Mouse (Mus musculus): ENCODE results near the gene Foxs1. TPM values are rescaled to one million over a fixed set of nuclear protein-coding genes. Genes with fewer than 3 reads are reported as not detected.

Gene Foxs1
- polyA plus RNA-seq, 1 experiment from 2014 or later = 2.6 TPM

- WGBS = 89% methylated on average over 5 of the region's 5 CpGs
- Histone ChIP-seq H3K36me3 (ENCODE audit: control insufficient read depth, insufficient read depth, low read length) (no peaks in the 10 kb centered on the region), H3K9me3 (ENCODE audit: control insufficient read depth, low read length) (no peaks in the 10 kb centered on the region), H3K4me3 (ENCODE audit: low read depth, low read length) (no peak overlapping the region), H3K4me1 (ENCODE audit: control insufficient read depth, insufficient read depth, low read length) (peaks cover 7% of the 10 kb centered on the region), H3K9ac (ENCODE audit: low read length) (no peak overlapping the region), H3K4me2 (no peak overlapping the region), H3K27ac (ENCODE audit: low read depth, low read length) (no peak overlapping the region), H3K27me3 (ENCODE audit: control insufficient read depth, insufficient read depth, low read length) (peaks cover 35% of the 10 kb centered on the region)
- ATAC-seq (ENCODE audit: low FRiP score) (no peak), DNase-seq (ENCODE audit: low spot score, missing footprints) (no peak)
Observed at GRCm38 (mm10) chr2:152948438-152949020, 15.5 kb upstream of the Foxs1 start.

GRCm38 (mm10) chr2:152947098-152947497, 14.1 kb upstream of the Foxs1 start:
- H3K4me1 ChIP-seq (ENCODE audit: control insufficient read depth, insufficient read depth, low read length) = peaks cover 10% of the 10 kb centered on the region
- H3K27me3 ChIP-seq (ENCODE audit: control insufficient read depth, insufficient read depth, low read length) = peaks cover 49% of the 10 kb centered on the region
- 70% methylated on average over 7 of the region's 7 CpGs for WGBS
- no peak overlapping the region for H3K4me3 ChIP-seq (ENCODE audit: low read depth, low read length)
- H3K36me3 ChIP-seq (ENCODE audit: control insufficient read depth, insufficient read depth, low read length) = no peaks in the 10 kb centered on the region
- H3K4me2 ChIP-seq = no peak overlapping the region
- no peak for ATAC-seq (ENCODE audit: low FRiP score)
- H3K9ac ChIP-seq (ENCODE audit: low read length) = no peak overlapping the region
- DNase-seq (ENCODE audit: low spot score, missing footprints) = no peak
- no peak overlapping the region for H3K27ac ChIP-seq (ENCODE audit: low read depth, low read length)
- H3K9me3 ChIP-seq (ENCODE audit: control insufficient read depth, low read length) = no peaks in the 10 kb centered on the region

GRCm38 (mm10) chr2:152944013-152944412, 11.0 kb upstream of the Foxs1 start:
- Histone ChIP-seq H3K4me2 (no peak overlapping the region), H3K27me3 (ENCODE audit: control insufficient read depth, insufficient read depth, low read length) (peaks cover 55% of the 10 kb centered on the region), H3K4me3 (ENCODE audit: low read depth, low read length) (no peak overlapping the region), H3K4me1 (ENCODE audit: control insufficient read depth, insufficient read depth, low read length) (peaks cover 4% of the 10 kb centered on the region; the same call in 1 of the 2 replicates), H3K36me3 (ENCODE audit: control insufficient read depth, insufficient read depth, low read length) (no peaks in the 10 kb centered on the region), H3K9ac (ENCODE audit: low read length) (no peak overlapping the region), H3K9me3 (ENCODE audit: control insufficient read depth, low read length) (no peaks in the 10 kb centered on the region), H3K27ac (ENCODE audit: low read depth, low read length) (no peak overlapping the region)
- no peak for ATAC-seq (ENCODE audit: low FRiP score)
- no peak for DNase-seq (ENCODE audit: low spot score, missing footprints)
- WGBS = 62% methylated on average over 9 of the region's 9 CpGs

- 7% methylated on average over 8 of the region's 8 CpGs for WGBS
- Histone ChIP-seq H3K4me2 (peak overlapping the region; percentile 80), H3K4me1 (ENCODE audit: control insufficient read depth, insufficient read depth, low read length) (peaks cover 4% of the 10 kb centered on the region; the same call in 1 of the 2 replicates), H3K9me3 (ENCODE audit: control insufficient read depth, low read length) (no peaks in the 10 kb centered on the region), H3K4me3 (ENCODE audit: low read depth, low read length) (peak overlapping the region; percentile 36), H3K27me3 (ENCODE audit: control insufficient read depth, insufficient read depth, low read length) (peaks cover 53% of the 10 kb centered on the region), H3K9ac (ENCODE audit: low read length) (no peak overlapping the region), H3K27ac (ENCODE audit: low read depth, low read length) (no peak overlapping the region), H3K36me3 (ENCODE audit: control insufficient read depth, insufficient read depth, low read length) (no peaks in the 10 kb centered on the region)
- DNase-seq (ENCODE audit: low spot score, missing footprints) (peak; percentile 90), ATAC-seq (ENCODE audit: low FRiP score) (no peak)
Observed at GRCm38 (mm10) chr2:152943568-152943967, 10.6 kb upstream of the Foxs1 start.

- Histone ChIP-seq H3K4me2 (peak overlapping the region; percentile 80), H3K4me3 (ENCODE audit: low read depth, low read length) (peak overlapping the region; percentile 36), H3K27ac (ENCODE audit: low read depth, low read length) (no peak overlapping the region), H3K27me3 (ENCODE audit: control insufficient read depth, insufficient read depth, low read length) (peaks cover 51% of the 10 kb centered on the region), H3K4me1 (ENCODE audit: control insufficient read depth, insufficient read depth, low read length) (peaks cover 4% of the 10 kb centered on the region; the same call in 1 of the 2 replicates), H3K9me3 (ENCODE audit: control insufficient read depth, low read length) (no peaks in the 10 kb centered on the region), H3K36me3 (ENCODE audit: control insufficient read depth, insufficient read depth, low read length) (no peaks in the 10 kb centered on the region), H3K9ac (ENCODE audit: low read length) (peak overlapping the region; percentile 51)
- DNase-seq (ENCODE audit: low spot score, missing footprints) (peak; percentile 91), ATAC-seq (ENCODE audit: low FRiP score) (peak; percentile 8; the same call in 1 of the 2 replicates)
- under 1% methylated on average over 63 of the region's 65 CpGs for WGBS
Observed at GRCm38 (mm10) chr2:152942898-152943515, 10.0 kb upstream of the Foxs1 start.

GRCm38 (mm10) chr2:152941776-152942175, 8.8 kb upstream of the Foxs1 start:
- no peak overlapping the region for H3K4me2 ChIP-seq
- DNase-seq (ENCODE audit: low spot score, missing footprints) (no peak), ATAC-seq (ENCODE audit: low FRiP score) (no peak)
- H3K27me3 ChIP-seq (ENCODE audit: control insufficient read depth, insufficient read depth, low read length) = peaks cover 51% of the 10 kb centered on the region
- H3K9ac ChIP-seq (ENCODE audit: low read length) = no peak overlapping the region
- H3K27ac ChIP-seq (ENCODE audit: low read depth, low read length) = no peak overlapping the region
- H3K4me1 ChIP-seq (ENCODE audit: control insufficient read depth, insufficient read depth, low read length) = peaks cover 4% of the 10 kb centered on the region; the same call in 1 of the 2 replicates
- H3K4me3 ChIP-seq (ENCODE audit: low read depth, low read length) = no peak overlapping the region
- 37% methylated on average over 7 of the region's 7 CpGs for WGBS
- H3K9me3 ChIP-seq (ENCODE audit: control insufficient read depth, low read length) = no peaks in the 10 kb centered on the region
- H3K36me3 ChIP-seq (ENCODE audit: control insufficient read depth, insufficient read depth, low read length) = no peaks in the 10 kb centered on the region

GRCm38 (mm10) chr2:152941106-152941505, 8.1 kb upstream of the Foxs1 start:
- WGBS = 77% methylated on average over 6 of the region's 6 CpGs

GRCm38 (mm10) chr2:152939846-152940245, 6.8 kb upstream of the Foxs1 start:
- H3K27me3 ChIP-seq (ENCODE audit: control insufficient read depth, insufficient read depth, low read length) = peaks cover 43% of the 10 kb centered on the region
- ATAC-seq (ENCODE audit: low FRiP score) = no peak
- WGBS = 14% methylated on average over 4 of the region's 4 CpGs

More at GRCm38 (mm10) chr2:152941106-152941505, 8.1 kb upstream of the Foxs1 start:
- no peaks in the 10 kb centered on the region for H3K9me3 ChIP-seq (ENCODE audit: control insufficient read depth, low read length)
- no peak overlapping the region for H3K27ac ChIP-seq (ENCODE audit: low read depth, low read length)
- peaks cover 51% of the 10 kb centered on the region for H3K27me3 ChIP-seq (ENCODE audit: control insufficient read depth, insufficient read depth, low read length)
- H3K4me1 ChIP-seq (ENCODE audit: control insufficient read depth, insufficient read depth, low read length) = peaks cover 4% of the 10 kb centered on the region; the same call in 1 of the 2 replicates
- H3K36me3 ChIP-seq (ENCODE audit: control insufficient read depth, insufficient read depth, low read length) = no peaks in the 10 kb centered on the region
- H3K9ac ChIP-seq (ENCODE audit: low read length) = no peak overlapping the region
- DNase-seq (ENCODE audit: low spot score, missing footprints) = no peak
- no peak overlapping the region for H3K4me3 ChIP-seq (ENCODE audit: low read depth, low read length)
- H3K4me2 ChIP-seq = no peak overlapping the region
- ATAC-seq (ENCODE audit: low FRiP score) = no peak

GRCm38 (mm10) chr2:152933614-152934013, 606 bp upstream of the Foxs1 start:
- no peaks in the 10 kb centered on the region for H3K4me1 ChIP-seq (ENCODE audit: control insufficient read depth, insufficient read depth, low read length)
- ATAC-seq (ENCODE audit: low FRiP score) (peak; percentile 22; the same call in 1 of the 2 replicates), DNase-seq (ENCODE audit: low spot score, missing footprints) (peak; percentile 87)
- WGBS = 34% methylated on average over 5 of the region's 5 CpGs
- no peak overlapping the region for H3K4me2 ChIP-seq
- no peaks in the 10 kb centered on the region for H3K36me3 ChIP-seq (ENCODE audit: control insufficient read depth, insufficient read depth, low read length)
- no peak overlapping the region for H3K4me3 ChIP-seq (ENCODE audit: low read depth, low read length)
- H3K27me3 ChIP-seq (ENCODE audit: control insufficient read depth, insufficient read depth, low read length) = no peaks in the 10 kb centered on the region
- H3K9me3 ChIP-seq (ENCODE audit: control insufficient read depth, low read length) = no peaks in the 10 kb centered on the region
- no peak overlapping the region for H3K27ac ChIP-seq (ENCODE audit: low read depth, low read length)
- no peak overlapping the region for H3K9ac ChIP-seq (ENCODE audit: low read length)

More at GRCm38 (mm10) chr2:152939846-152940245, 6.8 kb upstream of the Foxs1 start:
- H3K9me3 ChIP-seq (ENCODE audit: control insufficient read depth, low read length) = no peaks in the 10 kb centered on the region
- no peak overlapping the region for H3K27ac ChIP-seq (ENCODE audit: low read depth, low read length)
- DNase-seq (ENCODE audit: low spot score, missing footprints) = peak; percentile 97
- H3K36me3 ChIP-seq (ENCODE audit: control insufficient read depth, insufficient read depth, low read length) = no peaks in the 10 kb centered on the region
- no peak overlapping the region for H3K4me2 ChIP-seq
- peaks cover 4% of the 10 kb centered on the region; the same call in 1 of the 2 replicates for H3K4me1 ChIP-seq (ENCODE audit: control insufficient read depth, insufficient read depth, low read length)
- no peak overlapping the region for H3K9ac ChIP-seq (ENCODE audit: low read length)
- H3K4me3 ChIP-seq (ENCODE audit: low read depth, low read length) = no peak overlapping the region
